Mouse (Mus musculus) 3134 (cell line): ENCODE measurements around the gene Cnn3.
A peak's percentile ranks its signal among the peaks of the same experiment; 100 is the strongest.

ENCODE experiments used
- DNase-seq: peaks from one replicate; pipeline ENCODE4 v3.0.0-alpha.2; 2011; ENCODE audit warnings: low spot score; ENCODE audit not compliant: insufficient read length; ENCODE audit errors: extremely low read depth

The Cnn3 gene

GRCm38 (mm10) chr3:121446454-121446853, 20.2 kb downstream of the Cnn3 start:
- DNase-seq: no peak

DNA sequence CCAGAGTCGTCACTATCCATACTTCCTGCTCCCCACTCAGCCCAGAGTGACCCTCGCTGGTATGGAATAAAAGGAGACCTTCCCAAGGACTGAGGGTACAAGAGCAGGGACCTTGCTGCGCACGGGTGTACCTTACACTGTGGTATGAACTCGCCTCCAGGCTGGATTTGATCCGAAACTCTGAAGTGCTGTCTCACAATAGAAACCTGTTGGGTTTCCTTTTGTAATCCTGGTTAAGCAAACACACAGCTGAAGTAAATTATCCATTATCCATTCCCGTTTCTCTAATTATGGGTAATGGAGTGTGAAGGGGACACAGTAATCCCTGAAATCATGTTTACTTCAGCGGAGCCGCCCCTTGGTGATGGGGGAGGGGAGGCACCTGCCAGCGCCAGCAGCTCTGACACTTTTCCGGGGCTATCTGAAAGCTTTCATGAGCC, 21.8 kb downstream of the Cnn3 start:
- DNase-seq: no peak

GRCm38 (mm10) chr3:121448606-121449005, 22.3 kb downstream of the Cnn3 start:
- DNase-seq: no peak

- DNase-seq: no peak
These were observed 23.2 kb downstream of the Cnn3 start for GRCm38 (mm10) chr3:121449527-121449926.

- DNase-seq: no peak
These were observed 25.1 kb downstream of the Cnn3 start for GRCm38 (mm10) chr3:121451404-121451803.

GRCm38 (mm10) chr3:121458545-121459492, 32.5 kb downstream of the Cnn3 start:
- DNase-seq: no peak

- no peak for DNase-seq
These were observed 34.3 kb downstream of the Cnn3 start for GRCm38 (mm10) chr3:121460473-121461193.

- no peak for DNase-seq
These were observed 35.2 kb downstream of the Cnn3 start for GRCm38 (mm10) chr3:121461477-121461876.

GRCm38 (mm10) chr3:121462782-121463181, 36.5 kb downstream of the Cnn3 start:
- no peak for DNase-seq

DNA sequence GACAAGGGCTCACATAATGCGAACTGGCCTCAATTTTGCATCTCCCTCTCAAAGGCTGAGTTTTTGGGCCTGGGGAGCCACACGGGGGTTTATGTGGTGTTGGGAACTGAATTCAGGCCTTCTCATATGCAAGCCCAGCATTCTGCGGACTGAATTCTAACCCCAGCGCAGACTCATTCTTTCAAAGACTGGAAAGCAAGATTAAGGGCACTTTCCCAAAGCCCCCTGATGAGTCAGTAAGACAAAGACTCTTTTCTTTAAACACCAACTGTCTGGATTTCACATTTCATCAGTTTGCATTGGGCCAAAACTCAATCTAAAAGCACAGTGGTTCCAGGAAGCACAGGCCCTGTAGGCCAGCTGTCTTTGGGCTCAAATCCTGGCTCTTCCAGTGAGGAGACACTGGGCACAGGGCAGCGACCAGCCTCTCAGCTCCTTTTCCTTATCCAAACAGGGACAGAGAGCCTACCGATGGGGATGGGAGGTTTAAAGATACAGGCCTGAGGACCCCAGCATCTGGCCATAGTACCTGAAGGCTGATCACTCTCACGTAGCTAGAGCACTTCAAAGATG, 38.5 kb downstream of the Cnn3 start:
- no peak for DNase-seq

GRCm38 (mm10) chr3:121465795-121466194, 39.5 kb downstream of the Cnn3 start:
- no peak for DNase-seq

DNA sequence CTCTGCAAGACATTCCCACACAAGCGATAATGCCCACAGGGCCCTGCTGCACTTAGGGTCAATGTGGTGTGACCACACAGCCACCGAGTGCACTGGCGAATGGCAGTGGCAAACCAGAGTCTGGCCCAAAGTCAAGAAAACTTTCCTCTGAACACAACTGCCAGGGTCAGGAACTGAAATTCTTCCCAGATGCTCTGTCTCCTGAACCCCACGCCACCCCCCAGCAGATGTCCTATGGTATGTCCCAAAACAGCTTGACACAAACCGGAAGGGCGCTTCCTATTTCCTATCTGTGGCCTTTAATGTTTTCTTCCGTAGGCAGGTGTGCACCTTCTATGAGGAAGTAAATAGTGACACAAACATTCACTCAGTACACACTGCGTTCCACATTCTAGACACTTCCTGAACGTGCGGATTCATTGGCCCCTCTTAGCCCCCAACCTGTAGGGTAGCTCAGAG, 40.8 kb downstream of the Cnn3 start:
- DNase-seq: no peak

GRCm38 (mm10) chr3:121468136-121468535, 41.8 kb downstream of the Cnn3 start:
- DNase-seq: no peak

- DNase-seq: peak; percentile 61
These were observed 43.1 kb downstream of the Cnn3 start for GRCm38 (mm10) chr3:121469185-121469975.

DNA sequence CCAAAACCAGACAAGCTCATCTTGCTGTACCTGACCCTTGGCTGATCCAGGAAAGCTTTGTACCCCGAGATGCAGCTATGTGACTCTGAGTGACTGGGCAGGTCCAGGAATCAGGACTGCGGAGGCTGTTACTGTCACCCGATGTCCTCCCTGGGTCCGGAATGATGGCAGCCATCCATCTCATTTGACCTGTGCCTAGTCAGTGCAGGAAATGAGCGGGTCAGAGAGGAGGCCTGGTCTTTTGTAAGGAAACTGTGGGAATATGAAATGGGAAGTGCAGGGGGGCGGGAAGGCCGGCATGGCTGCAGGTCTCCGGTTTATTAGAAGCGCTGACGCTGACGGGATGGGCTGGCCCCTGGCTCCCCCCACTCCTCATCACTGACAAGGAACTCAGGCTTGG, 45.4 kb downstream of the Cnn3 start:
- DNase-seq: no peak

GRCm38 (mm10) chr3:121474738-121475137, 48.4 kb downstream of the Cnn3 start:
- DNase-seq: peak; percentile 60

- no peak for DNase-seq
These were observed 54.0 kb downstream of the Cnn3 start for GRCm38 (mm10) chr3:121480030-121480960.

GRCm38 (mm10) chr3:121480961-121481436, 54.7 kb downstream of the Cnn3 start:
- DNase-seq: no peak

- no peak for DNase-seq
These were observed 55.3 kb downstream of the Cnn3 start for GRCm38 (mm10) chr3:121481564-121481963.
